Mouse (Mus musculus) left cerebral cortex, postnatal 25 days (tissue): ENCODE results near the gene Hist1h2bj. TPM values are rescaled to one million over a fixed set of nuclear protein-coding genes. Genes with fewer than 3 reads are reported as not detected.
A peak's percentile ranks its signal among the peaks of the same experiment; 100 is the strongest.

Experiments
- DNase-seq, 2 experiments: peaks; one replicate each; pipeline ENCODE4 v3.0.0; 2022; ENCODE audit warnings: low spot score in 2 of 2, mixed read lengths in 1 of 2
- intact Hi-C: fragments of 180-260 bp; cut with DNase I; formaldehyde crosslinking; loops from one replicate; pipeline ENCODE4 v1.15.1; 2025
- total RNA-seq, 2 experiments: library from RNA; stranded (reverse); gene quantifications; 2 replicates each; pipeline ENCODE4 v1.2.3; 2021

Hist1h2bj gene
- 10 to 100 TPM; 14.0 to 18.1 TPM for total RNA-seq

GRCm38 (mm10) chr13:22042568-22043502 lies at the start of gene Hist1h2bj, which contains the start of gene Hist1h2ag:
Hist1h2bj (plus strand) TSS chr13:22043214.
Hist1h2ag (minus strand) TSS chr13:22042944.
- peak; percentile 95 to 99 for DNase-seq
- intact Hi-C loops, result loop anchor here (5.0 kb wide), 3 partner anchors 1639 to 1714 kb away; partner anchors contain the start of genes Hist1h1t, Hist1h2ac, Hist1h2bc and Hist1h4b

- intact Hi-C loops, result no loop called here
- DNase-seq, result peak; percentile 24 to 52
Observed at GRCm38 (mm10) chr13:21993957-21994738, 48.9 kb upstream of the Hist1h2bj start.

DNA sequence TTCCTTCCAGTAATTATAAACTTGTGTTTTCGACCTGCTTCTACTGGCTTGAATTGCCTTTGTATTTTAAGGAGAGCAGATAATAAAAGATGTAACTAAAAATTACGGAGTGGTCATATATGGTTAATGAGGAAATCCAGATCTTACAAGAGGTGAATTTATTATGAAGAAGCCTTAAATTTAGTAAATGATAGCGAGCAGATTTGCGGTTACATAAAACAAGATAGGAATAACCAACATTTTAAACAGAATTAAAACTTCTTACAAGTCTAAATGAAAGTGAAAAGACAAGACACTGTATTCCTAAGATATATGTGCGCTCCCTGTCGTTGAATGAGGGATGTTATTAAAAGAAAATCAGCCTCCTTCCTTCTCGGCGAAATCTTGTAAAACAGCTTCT lies 48.1 kb upstream of the Hist1h2bj start:
- DNase-seq, result no peak
- intact Hi-C loops, result no loop called here

DNA sequence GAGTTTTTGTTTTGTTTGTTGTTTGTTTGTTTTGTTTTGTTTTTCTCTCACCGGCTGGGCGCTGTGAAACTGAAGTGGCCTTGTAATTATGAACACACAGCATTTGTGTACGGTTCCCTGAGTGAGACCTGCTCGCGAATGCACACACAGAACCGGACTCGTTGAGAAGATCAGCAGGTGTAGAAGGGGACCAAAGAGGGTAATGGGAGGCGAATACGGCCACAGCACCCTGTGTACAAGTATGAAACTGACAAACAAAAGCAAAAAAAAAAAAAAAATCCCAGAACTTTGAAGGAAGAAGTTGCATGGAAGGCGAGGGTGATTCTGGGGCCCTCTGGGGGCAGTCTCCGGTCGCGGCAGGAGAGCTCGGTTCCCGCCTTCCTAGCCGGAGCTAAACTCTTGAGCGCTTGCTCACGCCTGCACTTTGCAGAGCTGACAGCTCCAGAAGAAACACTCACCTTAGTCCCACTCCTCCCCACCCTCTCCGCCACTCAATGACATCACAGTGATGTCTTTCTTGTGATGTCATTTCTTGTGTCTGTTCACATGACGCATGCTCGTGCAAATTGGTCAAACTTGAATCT lies 47.6 kb upstream of the Hist1h2bj start:
- intact Hi-C loops, result no loop called here

DNA sequence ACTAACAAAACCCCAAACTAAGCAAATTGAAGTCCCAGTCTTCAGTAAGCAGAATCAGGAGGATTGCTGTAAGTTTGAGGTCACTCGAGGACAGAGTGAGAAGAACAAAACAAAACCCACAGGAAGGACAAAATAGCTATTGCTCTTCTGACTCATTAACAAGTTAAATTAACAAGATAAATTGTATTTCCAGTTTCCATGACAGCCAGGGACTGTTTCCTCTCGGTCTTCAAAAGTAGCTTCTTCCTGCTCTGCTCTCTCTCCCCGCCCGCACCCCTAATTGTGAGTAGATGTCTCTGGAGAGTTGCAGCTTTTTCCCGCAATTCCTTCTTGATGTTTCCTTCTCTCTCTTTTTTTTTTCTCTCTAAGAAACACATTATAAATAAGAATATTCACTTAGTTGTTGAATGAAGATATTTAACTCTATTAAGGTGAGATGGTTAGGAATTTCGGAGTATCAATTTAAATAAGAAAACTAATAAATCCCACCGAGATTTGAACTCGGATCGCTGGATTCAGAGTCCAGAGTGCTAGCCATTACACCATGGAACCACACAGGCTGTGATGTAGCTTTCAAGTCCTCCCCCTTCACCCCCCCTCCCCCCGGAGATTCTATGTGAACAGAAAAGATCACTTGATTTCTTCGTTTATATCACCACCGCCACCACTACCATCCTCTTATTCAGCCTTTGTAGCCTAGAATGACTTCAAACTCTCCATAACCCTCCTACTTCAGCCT lies 46.7 kb upstream of the Hist1h2bj start:
- peak; percentile 13 for DNase-seq
- intact Hi-C loops, result loop anchor here (2.0 kb wide), 1 partner anchor 19 kb away; no protein-coding TSS in a partner anchor

More for the DNA sequence above, 47.6 kb upstream of the Hist1h2bj start:
- peak in 1 of 2 experiments; percentile 12 for DNase-seq

DNA sequence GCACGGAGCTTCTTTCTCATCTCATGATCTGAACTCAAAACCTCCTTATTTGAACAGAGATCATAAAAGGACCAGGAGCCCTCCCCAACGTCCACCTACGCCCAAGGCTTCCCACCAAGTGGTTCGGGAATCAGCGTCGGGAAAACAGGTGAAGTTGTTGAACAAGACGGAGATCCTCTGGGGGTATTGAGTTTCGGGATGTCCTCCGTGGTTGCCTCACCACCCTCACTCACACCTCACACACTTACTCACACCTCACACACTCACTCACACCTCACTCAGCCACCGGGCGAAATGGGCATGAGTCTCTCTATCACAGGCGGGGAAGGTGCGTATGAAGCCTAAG lies 46.2 kb upstream of the Hist1h2bj start:
- intact Hi-C loops, result loop anchor here (2.0 kb wide), 1 partner anchor 18 kb away; no protein-coding TSS in a partner anchor

GRCm38 (mm10) chr13:21997201-21997820 lies 45.7 kb upstream of the Hist1h2bj start:
- DNase-seq, result peak in 1 of 2 experiments; percentile 3
- intact Hi-C loops, result loop anchor here (2.0 kb wide), 1 partner anchor 17 kb away; no protein-coding TSS in a partner anchor

More for the DNA sequence above, 46.2 kb upstream of the Hist1h2bj start:
- peak in 1 of 2 experiments; percentile 5 for DNase-seq

DNA sequence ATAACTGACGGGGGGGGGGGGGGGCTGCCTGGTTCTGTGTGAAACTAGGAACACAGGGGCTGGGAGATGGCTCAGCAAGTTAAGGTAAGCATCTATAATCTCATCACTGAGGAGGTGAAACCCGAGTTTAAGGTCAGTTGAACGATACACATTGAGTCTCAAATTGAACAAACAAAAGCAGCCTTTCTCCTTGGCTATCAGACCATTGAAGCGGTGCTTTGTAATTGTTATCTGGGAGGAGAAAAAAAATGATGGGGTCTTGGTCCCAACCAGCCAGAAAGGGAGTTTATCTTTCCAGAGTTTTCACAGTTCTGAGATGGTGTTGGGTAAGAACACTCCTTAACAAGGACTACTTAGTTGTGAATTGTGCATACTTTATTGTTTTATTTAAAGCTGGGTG lies 45.2 kb upstream of the Hist1h2bj start:
- intact Hi-C loops, result loop anchor here (2.0 kb wide), 1 partner anchor 17 kb away; no protein-coding TSS in a partner anchor

GRCm38 (mm10) chr13:21998412-21998811 lies 44.6 kb upstream of the Hist1h2bj start:
- no peak for DNase-seq
- intact Hi-C loops, result no loop called here

More for the DNA sequence above, 45.2 kb upstream of the Hist1h2bj start:
- DNase-seq, result no peak

- intact Hi-C loops, result no loop called here
Observed at GRCm38 (mm10) chr13:21999147-21999546, 43.9 kb upstream of the Hist1h2bj start.

DNA sequence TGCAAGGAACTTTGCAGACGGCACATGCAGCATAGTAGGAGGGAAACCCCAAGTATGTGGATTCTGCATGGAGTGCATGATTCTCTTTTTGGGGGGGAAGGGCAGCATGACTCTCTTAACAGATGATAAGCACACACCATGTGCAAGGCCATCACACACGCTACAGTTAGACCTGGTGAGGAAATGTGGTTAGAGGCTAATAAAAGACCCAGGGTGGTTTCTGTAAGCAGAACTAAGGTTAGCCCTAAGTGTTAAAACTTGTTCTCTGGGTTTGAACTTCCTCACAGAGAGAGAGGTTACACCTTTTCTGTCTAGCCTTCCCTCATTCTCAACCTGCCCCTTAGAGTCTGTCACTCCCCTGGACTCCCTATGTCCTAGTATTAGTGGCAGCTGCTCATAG lies 41.7 kb upstream of the Hist1h2bj start:
- intact Hi-C loops, result no loop called here
- DNase-seq, result no peak

More at GRCm38 (mm10) chr13:21999147-21999546, 43.9 kb upstream of the Hist1h2bj start:
- no peak for DNase-seq

- DNase-seq, result no peak
- intact Hi-C loops, result no loop called here
Observed at GRCm38 (mm10) chr13:22001823-22002222, 41.2 kb upstream of the Hist1h2bj start.

DNA sequence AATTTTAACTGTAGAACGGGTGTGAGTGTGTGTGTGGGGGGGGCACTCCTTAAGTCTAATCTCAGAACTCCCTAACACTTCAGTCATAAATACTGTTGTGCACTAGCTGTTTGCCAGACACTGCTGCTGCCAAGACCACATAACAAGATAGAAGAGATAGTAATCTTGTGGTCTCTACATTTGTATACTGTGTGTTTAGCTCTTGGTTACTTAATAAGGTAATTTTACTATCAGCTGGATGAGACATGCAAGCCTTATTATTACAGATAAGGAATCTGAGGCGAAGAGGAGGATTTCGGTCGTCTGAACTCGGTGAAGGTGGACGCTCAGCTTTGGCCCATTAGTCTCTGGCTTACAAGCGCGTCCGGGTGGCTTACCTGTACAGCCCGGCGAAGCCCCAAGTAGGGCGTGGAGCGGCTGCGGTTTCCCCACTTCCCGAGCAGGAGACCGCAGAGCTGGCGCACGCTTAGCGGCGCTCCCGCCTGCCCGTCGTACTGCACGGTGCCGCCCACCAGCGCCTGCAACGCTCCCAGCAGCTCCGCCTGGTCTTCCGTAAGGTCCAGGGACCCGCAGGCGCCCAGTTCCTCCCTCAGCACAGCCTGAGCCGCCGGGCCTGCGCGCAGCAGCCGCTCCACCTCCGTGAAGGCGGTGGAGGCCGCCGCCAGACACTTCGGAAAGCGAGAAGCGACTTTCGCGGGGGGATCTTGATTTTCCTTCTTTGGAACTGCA lies 37.2 kb upstream of the Hist1h2bj start:
- intact Hi-C loops, result loop anchor here (5.0 kb wide), 1 partner anchor 88 kb away; no protein-coding TSS in a partner anchor
- peak; percentile 30 to 44 for DNase-seq

DNA sequence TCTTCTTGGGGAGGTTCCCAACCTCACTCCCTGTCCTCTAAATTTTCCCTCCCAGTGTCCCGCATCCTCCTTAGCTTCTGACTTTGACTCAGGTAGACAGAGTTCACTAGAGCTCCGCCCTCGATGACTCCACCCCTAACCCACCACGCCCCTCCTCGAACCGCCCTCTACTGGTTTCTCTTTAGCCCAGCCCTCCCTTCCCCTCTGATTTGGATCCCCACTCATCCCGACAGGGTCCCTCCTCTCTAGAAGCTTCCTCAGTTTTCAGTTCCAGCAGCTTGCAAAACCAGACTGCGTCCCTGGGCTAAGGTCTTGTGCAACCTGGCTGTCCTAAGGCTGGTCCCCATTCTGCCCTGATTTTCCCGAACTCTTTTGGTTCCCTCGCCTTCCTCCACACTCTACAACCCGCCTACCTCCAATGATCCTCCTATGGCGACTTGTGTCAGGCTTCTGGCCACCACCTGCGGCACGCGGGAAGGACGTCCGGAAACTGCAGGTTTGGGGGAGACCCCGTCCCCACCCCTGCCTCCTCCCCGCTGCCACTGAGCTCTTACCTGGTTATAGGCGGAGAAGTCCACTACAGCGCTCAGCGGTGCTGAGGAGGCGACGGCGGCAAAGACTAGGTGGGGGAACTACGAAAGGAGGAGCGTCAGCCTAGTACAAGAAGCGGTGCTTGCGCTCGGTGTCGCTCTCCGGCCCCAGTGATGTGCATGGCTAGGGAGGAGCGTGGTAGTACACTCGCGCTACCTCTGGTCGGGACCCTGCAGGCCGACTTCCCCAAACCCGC lies 36.5 kb upstream of the Hist1h2bj start:
- intact Hi-C loops, result loop anchor here (5.0 kb wide), 1 partner anchor 89 kb away; no protein-coding TSS in a partner anchor
- DNase-seq, result peak in 1 of 2 experiments; percentile 9

DNA sequence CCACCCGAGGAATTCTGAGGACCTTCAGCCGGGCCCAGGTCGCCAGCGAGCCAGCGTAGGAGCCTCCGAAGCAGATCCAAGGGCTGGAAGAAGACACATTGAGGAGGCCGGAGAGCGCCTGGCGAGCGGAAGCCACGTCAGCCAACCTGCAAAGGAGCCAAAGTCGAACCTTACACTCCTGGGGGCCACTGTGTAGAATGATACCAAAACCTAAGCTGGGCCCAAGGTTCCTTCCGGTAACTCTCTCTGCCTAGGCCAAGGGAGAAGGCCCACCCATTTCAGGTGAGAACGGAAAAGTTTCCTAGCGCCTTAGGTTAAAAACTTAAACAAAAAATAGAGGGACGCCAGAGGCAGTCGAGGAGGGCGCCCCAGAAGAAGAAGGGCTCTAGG lies 35.9 kb upstream of the Hist1h2bj start:
- no peak for DNase-seq
- intact Hi-C loops, result loop anchor here (5.0 kb wide), 1 partner anchor 90 kb away; no protein-coding TSS in a partner anchor

GRCm38 (mm10) chr13:22007872-22008271 lies 35.1 kb upstream of the Hist1h2bj start:
- no peak for DNase-seq
- intact Hi-C loops, result loop anchor here (5.0 kb wide), 1 partner anchor 91 kb away; no protein-coding TSS in a partner anchor

GRCm38 (mm10) chr13:22008707-22009106 lies 34.3 kb upstream of the Hist1h2bj start:
- intact Hi-C loops, result loop anchor here (5.0 kb wide), 1 partner anchor 91 kb away; no protein-coding TSS in a partner anchor
- no peak for DNase-seq
